Mouse (Mus musculus) MN1 (cell line): ENCODE results near the gene Grhl1.

ENCODE experiments used
- DNase-seq: peaks from one replicate; pipeline ENCODE4 v3.0.0-alpha.2; 2016; ENCODE audit warnings: low spot score

Gene Grhl1

DNA sequence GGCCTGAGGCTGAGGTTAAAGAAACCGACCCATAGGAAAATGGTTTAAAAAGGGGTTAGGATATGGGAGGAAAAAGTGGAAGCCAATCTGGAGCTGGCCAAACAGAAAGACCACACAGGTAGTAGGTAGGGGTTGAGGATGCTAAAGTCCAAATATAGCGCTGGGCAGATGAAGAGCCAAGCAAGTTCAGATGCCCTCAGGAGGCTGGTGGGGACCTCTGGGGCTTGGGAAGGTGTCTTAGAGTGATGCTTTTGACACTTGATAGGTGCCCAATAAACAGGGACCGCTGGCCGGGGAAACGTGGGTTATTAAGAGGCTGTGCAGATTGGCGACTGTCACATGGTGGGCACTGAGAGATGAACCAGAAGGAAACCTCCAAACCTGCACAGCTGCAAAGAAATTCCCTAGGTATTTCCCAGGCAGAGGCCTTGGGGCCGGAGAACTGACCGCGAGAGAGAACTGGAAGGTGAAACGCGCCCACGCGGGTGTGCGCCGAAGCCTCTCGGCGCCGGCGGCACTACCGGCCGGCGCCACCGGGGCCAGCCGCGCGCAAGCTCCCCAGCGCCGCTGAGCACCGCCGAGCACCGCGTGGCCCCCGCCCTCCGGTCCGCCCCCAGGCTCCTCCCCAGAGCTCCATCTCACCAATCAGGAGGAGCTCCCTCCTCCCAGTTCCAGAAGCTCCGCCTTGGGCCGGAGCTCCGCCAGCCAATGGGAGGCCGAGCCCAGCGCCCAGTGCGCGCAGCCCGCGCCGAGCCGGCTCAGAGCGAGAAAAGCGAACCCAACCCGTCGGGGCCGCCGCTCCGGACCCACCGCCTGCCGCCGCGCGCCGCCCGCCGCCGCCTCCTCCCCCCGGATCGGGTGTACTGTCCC is at the start of gene Grhl1:
Gene Grhl1, plus strand, starts transcription at position 761 of the 870 bp plus-strand sequence.
- peak; percentile 97 for DNase-seq

DNA sequence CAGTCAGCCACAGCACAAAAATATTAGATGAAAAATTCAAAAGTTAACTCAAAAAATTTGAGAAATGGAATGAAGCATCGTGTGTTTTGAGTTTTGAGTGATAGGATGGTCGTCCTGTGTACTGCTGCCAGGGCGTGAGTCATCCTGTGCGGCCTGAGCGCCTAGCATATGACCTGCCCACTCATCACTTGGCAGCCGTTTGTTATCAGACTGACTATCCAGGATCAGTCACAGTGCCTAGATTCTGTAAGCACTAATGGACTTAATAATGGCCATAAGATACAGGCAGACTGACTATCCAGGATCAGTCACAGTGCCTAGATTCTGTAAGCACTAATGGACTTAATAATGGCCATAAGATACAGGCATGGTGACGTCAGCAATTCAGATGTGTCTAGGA is 47.0 kb upstream of the Grhl1 start:
- DNase-seq, result peak; percentile 76

DNA sequence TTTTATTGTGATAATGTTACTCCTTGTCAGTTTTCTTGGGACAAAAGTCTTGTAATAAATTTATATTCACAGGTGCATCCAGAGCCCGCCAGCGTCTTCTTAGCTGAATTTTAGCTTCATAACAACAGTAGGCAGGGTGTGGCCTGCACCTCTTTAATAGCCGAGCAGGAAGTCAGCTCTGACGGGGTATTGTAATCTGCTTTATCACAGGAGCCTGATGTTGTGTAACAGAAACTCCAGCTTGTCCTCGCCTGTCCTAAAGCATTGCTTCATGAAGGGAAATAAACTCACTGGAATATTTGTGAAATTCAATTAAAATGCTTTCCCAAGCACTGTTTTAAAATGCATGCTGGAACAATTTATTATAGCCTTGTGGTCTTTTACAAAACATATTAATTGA is 35.7 kb upstream of the Grhl1 start:
- DNase-seq, result peak; percentile 29

DNA sequence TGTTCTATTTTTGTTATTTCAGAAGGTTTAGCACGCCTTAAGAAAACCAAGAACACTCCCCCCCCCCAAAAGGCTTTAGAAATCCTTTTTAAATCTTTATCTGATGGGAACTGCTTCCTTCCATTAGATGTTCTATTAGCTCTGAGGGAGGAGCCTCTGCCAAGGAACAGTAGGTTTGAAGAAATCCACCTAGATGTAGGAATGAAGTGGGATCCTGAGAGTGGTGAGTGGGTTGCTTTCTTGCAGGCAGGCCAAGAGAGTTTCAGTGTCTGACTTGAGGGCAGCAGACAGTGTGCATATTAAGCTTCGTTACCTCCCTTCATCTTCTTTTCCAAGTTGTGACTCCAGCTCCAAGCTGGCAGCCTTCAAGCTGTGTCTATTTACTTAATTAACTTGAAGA is 34.9 kb upstream of the Grhl1 start:
- DNase-seq, result no peak

DNA sequence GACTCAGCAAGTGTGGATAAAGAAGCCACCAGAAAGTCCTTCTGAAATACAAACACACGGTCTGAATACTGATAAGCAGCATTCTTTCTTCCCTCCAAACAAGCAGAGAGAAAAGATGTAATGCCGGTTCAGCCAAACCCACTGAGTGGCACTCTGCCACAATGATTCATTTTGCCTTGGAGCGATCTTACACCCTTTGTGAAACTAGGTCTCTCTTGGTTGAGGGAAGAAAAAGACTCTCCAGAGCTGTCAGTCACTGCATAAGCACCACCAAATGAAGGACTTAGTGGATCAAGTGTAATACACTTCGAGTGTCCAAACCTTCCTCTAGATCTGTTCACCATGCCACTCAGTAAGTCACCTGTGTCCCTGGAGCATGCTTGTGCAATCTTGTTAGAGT is 34.1 kb upstream of the Grhl1 start:
- DNase-seq, result no peak

DNA sequence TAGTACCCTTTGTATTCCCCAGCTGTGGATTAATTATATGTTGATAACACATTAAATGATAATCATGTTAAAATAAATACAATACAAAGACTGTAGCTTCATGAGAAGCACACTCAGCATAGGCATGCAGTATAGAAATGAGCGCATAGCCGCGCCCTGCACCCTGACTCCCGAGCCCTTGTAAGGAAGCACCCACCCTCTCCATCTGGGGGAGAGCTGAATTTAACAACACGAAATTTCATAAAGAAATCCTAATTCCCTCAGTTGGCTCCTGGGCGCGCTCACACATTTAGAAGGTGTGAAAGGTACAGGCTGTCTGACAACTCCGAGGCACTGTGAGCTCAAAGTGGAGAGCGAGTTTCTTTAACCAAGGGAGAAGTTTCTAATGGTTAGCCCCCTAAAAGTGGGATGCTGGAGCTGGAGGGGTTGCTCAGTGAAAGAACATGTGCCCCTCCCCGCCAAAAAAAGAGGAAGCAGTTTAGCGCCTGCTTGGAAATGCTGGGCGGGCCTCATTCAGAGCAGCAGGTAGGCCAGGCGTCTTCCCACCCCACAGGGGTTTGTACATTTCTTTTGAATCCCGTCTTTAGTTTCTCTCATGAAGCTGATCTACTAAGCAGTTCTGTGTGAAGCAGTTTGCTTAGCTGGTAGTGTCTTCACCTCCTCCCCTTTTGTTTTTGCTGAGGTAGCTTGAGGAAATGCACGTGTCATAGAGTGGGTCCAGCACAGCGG is 30.5 kb upstream of the Grhl1 start:
- no peak for DNase-seq

DNA sequence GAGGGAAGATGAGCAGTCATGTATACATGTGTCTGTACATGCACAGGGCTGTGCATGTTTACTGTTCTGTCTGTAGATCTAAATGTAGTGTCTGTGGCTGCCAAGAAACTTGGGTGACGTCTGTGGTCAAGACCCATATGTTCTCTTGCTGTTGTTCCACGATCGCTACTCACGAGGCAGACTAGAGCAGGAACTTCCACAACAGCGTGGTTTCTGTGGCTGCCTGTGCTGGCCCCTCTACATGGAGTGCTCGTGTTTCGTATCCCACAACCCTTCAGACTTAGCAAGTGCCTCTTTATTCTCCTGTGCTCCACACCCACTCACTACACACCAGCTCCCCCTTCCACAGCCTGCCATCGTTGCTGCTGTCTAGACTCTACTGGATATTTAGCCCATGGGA is 24.4 kb upstream of the Grhl1 start:
- DNase-seq, result no peak

DNA sequence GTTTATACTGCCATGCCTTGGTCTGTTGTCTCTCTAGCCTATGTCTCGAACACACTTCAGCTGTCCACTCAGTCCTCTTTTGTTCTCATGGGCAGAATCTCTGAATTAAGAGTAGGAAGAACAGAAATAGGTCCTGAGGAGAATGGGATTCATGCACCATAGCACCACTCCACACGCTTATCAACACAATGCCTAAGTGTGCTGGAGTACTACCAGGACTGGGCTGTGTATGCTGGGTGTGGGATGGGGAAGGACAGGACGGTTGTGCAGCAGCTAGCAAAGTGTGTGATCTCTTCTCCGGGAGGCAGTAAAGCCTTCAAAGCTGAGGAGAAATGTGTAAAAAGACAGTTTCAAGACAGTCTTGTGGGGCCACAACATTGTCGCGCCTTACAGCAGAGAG is 23.2 kb upstream of the Grhl1 start:
- no peak for DNase-seq

DNA sequence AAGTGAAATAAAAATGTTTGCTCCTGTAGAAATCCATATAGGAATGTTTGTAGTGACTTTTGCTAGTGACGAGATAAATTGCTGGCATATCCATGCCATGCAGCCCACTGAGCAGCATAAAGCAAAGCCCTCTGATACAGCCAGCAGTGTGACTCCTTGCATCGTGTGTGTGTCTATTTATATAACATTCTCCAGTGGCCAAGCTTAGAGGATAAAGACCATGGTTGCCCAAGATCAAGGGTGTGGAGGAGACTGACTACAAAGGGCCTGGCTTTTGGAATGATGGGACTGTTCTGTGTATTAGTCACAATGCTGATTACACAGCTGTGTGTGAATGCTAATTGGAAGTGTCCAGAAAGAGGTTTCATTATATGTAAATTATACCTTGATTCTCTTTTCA is 19.6 kb upstream of the Grhl1 start:
- no peak for DNase-seq

DNA sequence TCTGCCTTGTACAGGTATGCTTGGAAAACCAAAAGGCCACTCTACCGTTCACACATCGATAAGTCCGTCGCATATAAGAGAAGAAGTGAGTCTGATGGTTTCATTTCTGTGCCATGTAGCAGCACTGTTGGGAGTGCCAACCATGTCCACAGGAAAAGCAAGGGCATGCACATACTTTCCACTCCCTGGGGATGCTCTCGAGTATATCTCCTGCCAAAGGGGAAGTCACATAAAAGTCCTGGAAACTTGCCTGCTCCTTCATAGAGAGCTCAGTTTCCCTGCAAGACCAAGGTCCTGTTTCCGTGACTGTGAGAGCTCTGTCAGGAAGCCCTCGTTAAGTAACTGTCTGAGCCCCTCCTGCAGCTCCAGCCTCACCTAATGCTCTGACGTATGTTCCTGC is 16.1 kb upstream of the Grhl1 start:
- no peak for DNase-seq

DNA sequence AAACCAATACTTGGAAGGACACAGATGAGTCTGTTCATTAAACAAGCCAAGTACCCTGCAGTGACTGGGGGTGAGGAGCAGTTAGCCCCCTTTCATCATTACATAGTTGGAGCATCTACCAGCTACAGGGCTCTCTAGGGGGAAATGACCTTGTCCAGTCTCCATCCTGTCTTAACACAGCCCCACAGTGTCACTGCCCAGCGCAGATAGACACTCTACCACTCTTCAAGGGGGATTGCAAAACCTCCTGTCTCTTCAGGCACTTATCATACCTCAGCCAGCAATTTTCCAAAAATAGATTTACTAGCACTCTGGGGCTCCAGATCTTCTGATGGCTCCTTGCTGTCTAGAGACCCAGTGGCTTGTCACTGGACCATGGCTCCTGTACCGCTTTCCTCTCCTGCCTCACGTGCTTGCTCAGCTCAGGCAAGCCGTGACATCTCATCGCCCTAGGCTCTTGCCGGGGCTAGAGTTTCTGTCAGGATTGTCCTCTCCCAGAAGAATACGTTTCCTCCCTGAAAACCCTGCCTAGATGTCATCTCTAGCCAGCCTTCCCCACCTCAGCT is 8.6 kb upstream of the Grhl1 start:
- no peak for DNase-seq

DNA sequence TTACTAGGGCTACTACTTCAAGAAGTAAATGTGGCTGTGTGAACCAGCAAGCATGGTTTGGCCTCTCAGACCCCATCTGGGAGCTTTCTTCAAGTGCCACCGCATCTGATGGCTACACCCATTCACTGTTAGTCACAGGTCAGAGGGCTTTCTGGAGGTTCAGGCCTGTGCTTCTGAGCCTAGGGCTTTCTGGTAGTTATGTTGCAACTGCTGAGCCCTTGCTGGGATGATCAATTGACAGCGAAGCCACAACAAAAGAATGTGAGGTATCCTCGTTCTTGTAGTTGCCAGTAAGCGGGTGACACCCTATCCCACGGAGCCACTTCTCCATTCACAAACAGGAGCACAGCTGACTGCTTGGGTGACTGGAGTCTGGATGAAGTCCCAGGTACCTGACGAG is 6.8 kb upstream of the Grhl1 start:
- no peak for DNase-seq

DNA sequence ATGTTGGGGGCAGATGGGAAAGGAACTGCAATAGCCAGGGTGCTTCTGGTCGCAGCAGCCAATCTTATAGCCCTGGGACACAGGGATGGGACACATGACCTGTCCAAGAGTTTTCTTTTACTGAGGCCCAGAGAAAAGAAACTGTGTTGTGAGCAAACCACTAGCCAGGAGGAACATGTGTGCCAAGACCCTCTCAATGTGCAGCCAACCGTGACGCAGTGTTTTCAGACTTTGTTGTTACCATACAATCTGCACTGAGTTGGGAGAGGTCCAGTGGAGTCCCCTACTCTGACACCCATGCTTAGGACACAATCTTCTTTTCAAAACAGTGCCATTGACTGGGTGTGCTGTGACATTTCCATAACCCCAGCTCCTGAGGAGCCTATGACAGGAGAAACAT is 4.5 kb upstream of the Grhl1 start:
- DNase-seq, result no peak

DNA sequence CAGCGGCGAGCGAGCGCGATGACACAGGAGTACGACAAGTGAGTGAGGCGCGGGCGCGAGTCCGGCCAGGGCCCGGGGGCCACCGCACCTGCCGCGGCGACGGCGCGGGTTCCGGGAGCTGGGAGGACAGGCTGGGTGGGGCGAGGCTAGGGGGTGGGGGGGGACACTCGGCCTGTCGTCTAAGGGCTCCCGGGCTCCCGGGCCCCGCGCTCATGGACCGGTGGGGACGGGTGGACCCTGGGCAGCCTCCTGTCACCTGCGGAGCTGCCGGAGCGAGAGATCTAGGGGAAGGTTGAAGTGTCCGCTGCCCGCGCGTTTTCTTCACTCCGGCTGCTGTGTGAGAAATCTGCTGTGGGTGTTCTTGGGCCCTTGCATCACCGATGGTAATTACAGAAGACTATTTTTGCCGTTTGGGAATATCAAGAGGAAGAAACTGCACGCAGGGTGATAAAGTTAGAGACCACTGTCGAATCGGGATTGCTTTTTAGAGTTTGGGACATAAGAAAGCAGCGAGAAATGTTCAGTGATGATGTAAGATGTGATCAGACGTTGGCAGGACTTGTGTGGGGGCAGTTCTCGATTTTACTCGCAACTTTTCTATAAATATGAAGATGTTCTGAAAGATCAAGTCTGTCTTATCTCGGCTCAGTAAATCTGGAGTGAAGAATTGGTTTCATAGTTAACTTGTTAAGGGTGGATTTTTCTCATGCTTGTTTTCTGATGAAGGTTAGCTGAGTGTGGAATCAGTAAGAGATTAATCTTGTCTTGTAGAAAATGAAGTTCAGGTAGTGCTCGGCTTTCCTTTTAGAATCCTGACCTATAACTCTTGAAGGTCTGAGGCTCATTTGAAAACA is 565 bp downstream of the Grhl1 start:
- DNase-seq, result no peak

DNA sequence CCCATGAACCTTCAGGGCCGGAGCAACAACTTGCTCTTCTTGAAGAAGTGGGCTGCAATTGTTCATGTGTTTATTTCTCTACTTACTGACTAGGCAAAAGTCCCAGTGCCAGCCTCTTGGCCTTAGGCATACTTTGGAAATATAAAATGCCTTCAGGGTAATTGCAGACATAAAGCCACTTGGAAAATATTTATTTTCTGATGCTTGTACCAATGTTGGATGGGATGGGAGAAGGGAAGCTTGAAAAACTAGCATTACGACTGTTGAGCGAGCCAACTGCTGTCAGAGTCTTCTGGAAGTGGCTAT is 1.1 kb downstream of the Grhl1 start:
- DNase-seq, result no peak

DNA sequence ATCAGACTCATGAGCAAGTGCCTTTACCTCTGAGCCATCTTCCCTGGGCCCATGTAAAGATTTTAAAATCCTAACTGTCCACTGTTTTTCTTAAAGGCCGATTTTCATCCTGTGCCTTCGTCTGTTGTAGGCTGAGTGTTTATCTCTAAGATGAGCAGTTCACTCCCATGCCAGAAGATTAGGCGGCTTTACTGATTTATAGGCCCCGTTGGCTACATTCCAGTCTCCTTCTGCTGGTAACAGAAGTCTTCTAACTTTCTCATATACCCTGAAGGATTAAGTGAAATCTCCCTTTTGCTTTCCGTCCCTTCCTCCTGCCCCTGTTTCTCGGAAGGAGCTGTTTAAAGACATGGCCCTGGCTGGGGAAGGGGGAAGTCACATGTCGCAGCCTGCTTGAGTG is 2.8 kb downstream of the Grhl1 start:
- DNase-seq, result peak; percentile 13

DNA sequence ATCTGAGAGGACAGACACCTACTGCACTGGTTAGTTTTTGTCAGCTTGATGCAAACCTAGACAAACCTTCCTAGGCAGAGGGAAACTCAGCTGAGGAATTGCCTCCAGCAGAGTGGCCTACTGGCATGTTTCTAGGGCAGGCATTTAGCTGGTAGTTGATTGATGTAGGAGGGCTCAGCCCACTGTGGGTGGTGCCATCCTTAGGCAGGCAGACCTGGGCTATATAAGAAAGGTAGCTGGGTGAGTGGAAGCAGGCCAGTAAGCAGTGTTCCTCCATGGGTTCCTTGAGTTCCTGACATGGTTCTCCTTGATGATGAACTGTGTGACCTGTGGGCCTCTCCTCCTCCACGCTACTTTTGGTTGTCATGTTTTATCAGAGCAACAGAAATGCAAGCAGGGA is 8.4 kb downstream of the Grhl1 start:
- no peak for DNase-seq

DNA sequence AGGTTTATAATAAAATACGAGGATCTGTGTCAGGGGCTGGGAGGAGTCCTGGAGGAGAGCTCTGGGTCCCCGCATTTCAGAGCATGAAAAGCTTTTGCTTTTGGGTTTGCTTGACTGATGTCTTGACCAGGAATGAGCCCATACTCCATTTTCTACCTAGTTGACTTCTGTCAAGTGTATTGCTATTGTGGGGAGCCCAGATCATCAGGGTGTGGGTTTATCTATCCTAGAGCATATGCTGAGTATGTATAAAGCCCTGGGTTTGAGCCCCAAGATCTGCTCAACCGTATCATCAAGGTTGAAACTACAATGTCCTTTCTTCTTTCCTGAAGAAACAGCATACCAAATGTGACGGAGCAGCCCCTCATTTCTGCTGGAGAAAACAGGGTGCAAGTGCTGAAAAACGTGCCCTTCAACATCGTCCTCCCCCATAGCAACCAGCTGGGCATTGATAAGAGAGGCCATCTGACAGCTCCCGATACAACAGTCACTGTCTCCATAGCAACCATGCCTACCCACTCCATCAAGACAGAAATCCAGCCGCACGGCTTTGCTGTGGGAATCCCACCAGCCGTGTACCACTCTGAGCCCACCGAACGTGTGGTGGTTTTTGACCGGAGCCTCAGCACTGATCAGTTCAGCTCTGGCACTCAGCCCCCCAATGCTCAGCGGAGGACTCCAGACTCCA is 9.1 kb downstream of the Grhl1 start:
- DNase-seq, result no peak

DNA sequence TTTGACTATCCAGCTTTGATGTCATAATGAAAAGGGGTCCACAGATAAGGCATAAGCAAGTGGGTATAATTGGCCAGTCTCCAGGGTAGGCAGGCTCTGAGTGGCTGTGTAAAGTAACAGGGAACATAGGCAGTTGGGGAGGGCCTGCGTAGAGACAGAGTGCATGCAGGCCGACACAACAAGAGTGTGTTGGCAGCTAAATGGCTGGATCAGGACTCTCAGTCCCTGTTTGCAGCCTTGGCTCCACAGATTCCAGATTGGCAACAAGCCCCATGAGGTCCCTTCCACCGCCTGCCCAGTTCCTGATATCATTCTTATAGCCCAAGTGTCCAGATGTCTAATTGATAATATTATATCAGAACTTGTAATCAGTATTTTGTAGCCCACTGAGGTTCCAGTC is 11.6 kb downstream of the Grhl1 start:
- DNase-seq, result no peak

DNA sequence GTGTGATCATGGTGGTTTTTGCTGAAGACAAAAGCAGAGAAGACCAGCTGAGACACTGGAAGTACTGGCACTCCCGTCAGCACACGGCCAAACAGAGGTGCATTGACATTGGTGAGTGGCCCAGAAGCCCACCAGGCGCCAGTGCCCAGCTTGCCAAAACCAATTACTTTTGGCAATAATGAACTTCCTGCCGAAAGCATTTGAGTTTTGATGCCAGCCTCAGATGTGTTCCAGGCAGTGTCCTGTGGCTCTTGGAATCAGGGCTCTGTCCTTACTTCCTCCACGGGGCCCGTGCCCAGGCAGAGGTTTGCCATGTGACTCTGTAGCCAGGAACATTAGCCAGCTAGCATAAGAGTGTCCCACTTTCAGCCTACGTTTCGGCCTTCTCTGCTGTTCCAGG is 12.8 kb downstream of the Grhl1 start:
- no peak for DNase-seq

DNA sequence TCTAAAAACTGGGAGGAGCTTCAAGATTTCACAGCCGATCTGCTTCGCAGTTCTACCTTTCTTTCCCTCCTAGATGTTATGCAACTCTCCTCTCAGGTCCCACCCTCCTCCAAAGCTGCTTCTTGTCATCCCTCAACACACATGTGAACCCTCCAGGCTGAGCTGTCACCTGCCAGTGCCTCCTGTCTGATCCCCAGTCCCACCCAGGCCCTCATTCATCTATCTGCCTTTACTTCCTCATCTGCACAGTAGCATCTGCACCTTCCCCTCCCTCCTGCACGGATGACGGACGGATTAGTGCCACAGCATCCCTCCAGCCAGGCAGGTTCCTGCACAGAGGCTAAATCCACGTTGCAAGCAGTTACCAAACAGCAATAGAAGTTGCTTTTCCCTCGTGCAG is 14.1 kb downstream of the Grhl1 start:
- DNase-seq, result no peak

DNA sequence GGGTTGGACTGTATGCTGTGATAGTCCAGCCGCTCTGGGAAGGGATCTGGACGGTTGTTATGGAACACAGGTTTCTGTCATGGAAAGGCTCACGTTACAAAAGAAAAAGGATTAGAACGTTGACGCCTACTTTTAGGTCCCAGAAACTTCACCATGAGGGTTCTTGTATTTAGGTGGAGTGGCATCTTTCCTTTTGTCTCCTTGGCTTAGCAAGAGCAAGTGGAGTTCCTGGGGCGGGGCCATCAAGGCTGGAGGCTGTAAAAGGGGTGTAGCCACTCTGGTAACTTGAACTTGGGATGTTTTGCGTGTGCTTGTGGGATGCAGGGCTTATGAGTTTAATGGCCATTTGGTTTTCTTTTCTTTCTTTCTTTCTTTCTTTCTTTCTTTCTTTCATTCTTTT is 18.3 kb downstream of the Grhl1 start:
- no peak for DNase-seq
